Mouse (Mus musculus): ENCODE data around the gene Fam151a. TPM values are rescaled to one million over a fixed set of nuclear protein-coding genes. Genes with fewer than 3 reads are reported as not detected.

Gene Fam151a
- polyA plus RNA-seq (2012; fragmentation: generic; extraction: Trizol): under 1 TPM in 1 of 2 experiments, not detected in 1; 0.04 TPM

DNA sequence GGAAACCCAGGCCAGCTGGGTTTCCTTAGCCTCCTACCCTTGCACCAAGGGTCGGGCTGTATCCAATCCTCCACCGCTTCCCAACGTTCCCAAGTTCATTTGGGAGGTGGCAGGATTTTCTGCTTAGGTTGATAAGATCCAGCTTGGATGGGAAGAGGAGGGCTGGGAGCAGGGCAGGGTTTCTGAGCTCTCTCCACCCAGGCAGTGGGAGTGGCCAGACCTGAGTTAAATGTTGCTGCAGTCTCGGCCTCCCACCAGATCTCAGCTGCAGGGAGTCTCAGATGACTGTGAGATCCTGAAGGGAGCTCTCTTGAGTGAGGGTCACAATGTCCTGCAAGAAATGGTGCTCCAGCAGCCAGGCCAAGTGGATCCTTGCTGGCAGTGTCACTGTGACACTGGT lies at the start of gene Fam151a:
Gene Fam151a (plus strand): TSS at position 254 of the 400 bp plus-strand sequence.

DNA sequence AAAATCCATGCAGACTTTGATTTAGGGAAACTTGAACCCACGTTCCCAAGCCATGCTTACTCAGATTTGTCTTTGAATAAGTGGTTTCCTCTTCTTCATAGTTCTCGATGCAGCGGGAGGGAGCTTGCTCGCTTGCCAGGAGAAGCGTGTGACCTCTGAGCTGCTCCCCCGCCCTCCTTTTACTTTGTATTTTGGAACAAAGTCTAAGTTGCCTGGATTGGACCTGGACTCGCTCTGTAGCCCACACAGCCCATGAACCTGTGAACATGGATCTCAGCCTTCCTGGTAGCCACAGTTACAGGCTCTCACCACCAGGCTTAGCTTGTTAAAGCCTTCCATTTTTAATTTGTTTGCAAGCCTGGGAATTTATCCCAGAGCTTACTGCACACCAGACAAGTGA lies 2.9 kb upstream of the Fam151a start, which contains the start of gene Mroh7:
Gene Mroh7 (minus strand): TSS at position 112 of the 400 bp plus-strand sequence.

Other genes with a start within 250 kb of the Fam151a start
- gene Bsnd, start 241.6 kb upstream of the Fam151a start, polyA plus RNA-seq (2012; fragmentation: generic; extraction: Trizol): not detected
- 10 to 100 TPM; 43.8 to 48.9 TPM for gene Dhcr24, start 172.9 kb upstream of the Fam151a start, polyA plus RNA-seq (2012; fragmentation: generic; extraction: Trizol)
- not detected for gene Lexm, start 116.6 kb upstream of the Fam151a start, polyA plus RNA-seq (2012; fragmentation: generic; extraction: Trizol)
- 1 to 10 TPM in 1 of 2 experiments, not detected in 1; 1.2 TPM for gene Ttc22, start 111.5 kb upstream of the Fam151a start, polyA plus RNA-seq (2012; fragmentation: generic; extraction: Trizol)
- gene Pars2, start 82.8 kb upstream of the Fam151a start, polyA plus RNA-seq (2012; fragmentation: generic; extraction: Trizol): 1 to 10 TPM; 5.6 to 6.6 TPM
- gene Ttc4, start 54.9 kb upstream of the Fam151a start, polyA plus RNA-seq (2012; fragmentation: generic; extraction: Trizol): 10 to 100 TPM in 1 of 2 experiments, 1 to 10 TPM in 1; 7.8 to 25.4 TPM
- not detected for gene Mroh7, start 3.0 kb upstream of the Fam151a start, polyA plus RNA-seq (2012; fragmentation: generic; extraction: Trizol)
- under 1 TPM; 0.25 to 0.94 TPM for gene Acot11, start 71.1 kb downstream of the Fam151a start, polyA plus RNA-seq (2012; fragmentation: generic; extraction: Trizol)
- 100 to 1,000 TPM in 1 of 2 experiments, 10 to 100 TPM in 1; 40.5 to 161 TPM for gene Ssbp3, start 176.8 kb downstream of the Fam151a start, polyA plus RNA-seq (2012; fragmentation: generic; extraction: Trizol)